Mouse (Mus musculus): ENCODE results near the gene Btnl4.
A peak's percentile ranks its signal among the peaks of the same experiment; 100 is the strongest.
"Not testable (repeated sequence)": the region's sequence is repeated elsewhere in the genome, so short reads cannot be mapped to it uniquely, and the experiment has no call there.

- peak; percentile 53 for TF ChIP-seq CTCF (IDR thresholded peaks at IDR 0.05)
- TF ChIP-seq EP300 (IDR thresholded peaks at IDR 0.05) = not testable (repeated sequence)
Observed at GRCm38 (mm10) chr17:34511723-34512122, 34.6 kb upstream of the Btnl4 start.

Measured in lung, postnatal 0 days (tissue).